Mouse (Mus musculus): ENCODE results near the gene Zfp706.

Zfp706 gene

GRCm38 (mm10) chr15:37007233-37007958 lies at the start of gene Zfp706:
Zfp706 (minus strand) TSS chr15:37007773.
- DNase-seq, result peak; percentile 99

DNA sequence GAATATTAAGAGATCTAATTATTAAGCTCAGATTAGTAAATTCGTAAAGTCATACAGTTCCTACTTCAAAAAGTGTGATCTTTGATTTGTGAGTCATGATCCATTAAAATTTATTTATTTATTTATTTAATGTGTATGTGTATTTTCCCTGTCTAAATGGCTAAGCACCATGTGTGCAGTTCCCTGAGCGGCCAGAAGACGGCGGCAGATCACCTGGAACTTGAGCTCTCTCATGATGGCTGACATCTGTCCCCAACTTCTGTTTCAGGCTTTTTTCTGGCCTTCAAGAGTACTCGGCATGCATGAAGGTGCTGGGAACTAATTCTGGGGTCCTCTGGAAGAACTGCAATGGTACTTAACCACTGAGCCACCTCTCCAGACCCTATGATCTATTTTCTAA lies 47.0 kb upstream of the Zfp706 start:
- DNase-seq, result no peak

- DNase-seq, result no peak
Measured at GRCm38 (mm10) chr15:37053085-37053762, 45.7 kb upstream of the Zfp706 start.

DNA sequence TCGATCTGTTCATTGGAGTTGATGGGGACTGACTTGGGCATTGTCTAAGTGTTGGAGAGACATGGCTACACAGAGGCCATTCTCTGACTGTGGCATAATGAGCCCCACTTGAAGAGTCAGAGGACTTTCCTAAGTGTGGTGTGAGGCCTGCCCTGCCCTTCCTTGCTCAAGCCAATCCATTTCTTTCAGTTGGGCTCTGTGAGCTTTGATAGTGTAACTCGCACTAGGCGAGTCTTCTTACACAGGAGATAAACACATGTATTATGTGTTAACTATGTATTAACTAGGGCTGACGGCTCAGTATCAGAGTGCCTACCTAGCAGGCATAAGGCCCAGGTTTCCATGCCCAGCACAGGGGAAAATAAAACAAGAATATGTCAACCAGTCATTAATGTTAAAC lies 39.8 kb upstream of the Zfp706 start:
- DNase-seq, result no peak

GRCm38 (mm10) chr15:37046586-37046985 lies 39.0 kb upstream of the Zfp706 start:
- DNase-seq, result peak; percentile 26 to 48

DNA sequence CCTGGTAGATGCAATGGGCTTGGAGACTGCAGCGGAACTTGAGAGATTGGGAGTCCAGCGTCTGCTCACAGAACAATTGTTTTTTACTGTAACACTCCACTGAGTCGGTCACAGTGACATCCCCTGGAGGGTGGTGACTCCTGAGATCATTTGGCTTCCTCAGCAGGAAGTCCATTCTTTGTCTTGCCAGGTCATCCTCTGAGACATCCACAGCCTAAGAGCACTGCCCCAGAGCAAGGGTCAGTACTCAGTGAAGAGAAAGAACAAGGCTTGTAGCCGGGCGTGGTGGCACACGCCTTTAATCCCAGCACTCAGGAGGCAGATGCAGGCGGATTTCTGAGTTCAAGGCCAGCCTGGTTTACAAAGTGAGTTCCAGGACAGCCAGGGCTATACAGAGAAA lies 38.6 kb upstream of the Zfp706 start:
- peak; percentile 35 to 69 for DNase-seq

DNA sequence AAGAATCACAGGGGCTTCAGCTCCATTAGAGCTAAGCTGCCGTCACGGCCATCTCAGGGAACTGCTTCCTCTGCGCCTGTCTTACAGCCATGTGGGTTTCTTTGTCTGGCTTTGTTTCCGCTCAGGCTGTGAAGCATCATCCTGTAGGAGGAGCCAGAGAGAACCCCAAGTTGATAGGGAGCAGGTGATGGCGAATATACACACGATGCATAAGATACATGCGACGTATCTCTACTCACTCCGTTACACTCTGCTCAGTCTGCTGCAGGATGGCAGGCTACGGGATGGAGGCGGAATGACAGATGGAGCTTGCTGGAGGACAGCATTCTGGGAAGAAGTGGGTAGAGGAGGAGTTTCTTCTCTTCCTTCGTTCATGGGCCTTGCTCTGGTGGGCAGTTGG lies 37.9 kb upstream of the Zfp706 start:
- no peak for DNase-seq

- no peak for DNase-seq
Measured at GRCm38 (mm10) chr15:37042559-37042958, 35.0 kb upstream of the Zfp706 start.

- peak; percentile 68 to 80 for DNase-seq
Measured at GRCm38 (mm10) chr15:37041214-37041613, 33.6 kb upstream of the Zfp706 start.

- DNase-seq, result no peak
Measured at GRCm38 (mm10) chr15:37038666-37039065, 31.1 kb upstream of the Zfp706 start.

DNA sequence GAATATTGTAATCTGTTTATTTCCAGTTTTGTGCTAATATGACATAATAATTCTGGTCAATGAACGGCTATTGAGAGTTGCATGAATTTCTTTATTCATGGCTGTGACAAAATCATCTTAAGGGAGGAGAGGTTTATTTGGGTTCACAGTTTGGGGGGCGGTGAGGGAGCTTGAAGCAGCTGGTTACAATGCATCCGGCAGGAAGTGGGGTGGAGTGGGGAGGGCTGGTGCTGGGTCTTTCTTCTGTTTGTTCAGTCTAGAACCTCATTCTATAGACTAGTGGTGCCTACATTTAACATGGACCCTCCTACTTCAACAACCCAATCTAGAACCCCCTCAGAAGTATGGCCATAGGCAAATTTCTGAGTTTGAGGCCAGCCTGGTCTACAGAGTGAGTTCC lies 30.1 kb upstream of the Zfp706 start:
- DNase-seq, result no peak

GRCm38 (mm10) chr15:37036481-37037156 lies 29.0 kb upstream of the Zfp706 start:
- DNase-seq, result peak in 1 of 2 experiments; percentile 46

GRCm38 (mm10) chr15:37034155-37034554 lies 26.6 kb upstream of the Zfp706 start:
- DNase-seq, result no peak

- no peak for DNase-seq
Measured at GRCm38 (mm10) chr15:37033431-37033830, 25.9 kb upstream of the Zfp706 start.

DNA sequence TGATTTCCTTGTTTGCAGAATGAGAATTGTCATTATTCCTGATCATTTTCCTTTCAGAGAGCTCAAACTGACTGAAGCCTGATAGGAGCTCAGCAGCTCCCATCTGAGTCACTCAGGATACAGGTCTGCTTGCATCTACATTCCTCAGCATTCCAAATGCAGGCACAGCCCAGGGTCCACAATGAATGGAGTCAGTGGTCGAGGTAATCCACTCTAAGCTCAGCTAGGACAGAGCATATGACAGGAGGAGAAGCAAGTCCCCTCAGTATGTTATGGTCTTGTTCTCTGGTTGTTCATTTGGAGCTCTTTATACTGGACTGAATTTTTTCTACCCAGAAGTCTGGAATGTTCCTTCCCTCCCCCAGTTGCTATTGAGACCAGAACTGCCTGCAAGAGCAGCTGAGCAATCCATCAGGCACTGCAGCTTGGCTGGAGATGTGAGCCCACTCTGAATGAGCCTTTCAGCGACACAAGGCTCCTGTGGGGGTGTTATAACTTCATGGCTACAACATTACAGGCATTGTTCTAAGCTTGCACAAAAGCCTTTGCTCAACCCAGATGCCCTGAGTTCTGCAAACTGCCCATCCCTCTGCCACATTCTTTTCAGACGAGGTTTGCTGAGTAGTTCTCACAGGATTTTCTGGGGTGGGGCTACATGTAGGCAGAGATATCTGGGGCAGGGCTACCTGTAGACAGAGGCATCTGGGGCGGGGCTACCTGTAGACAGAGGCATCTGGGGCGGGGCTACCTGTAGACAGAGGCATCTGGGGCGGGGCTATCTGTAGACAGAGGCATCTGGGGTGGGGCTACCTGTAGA lies 24.0 kb upstream of the Zfp706 start:
- no peak for DNase-seq

DNA sequence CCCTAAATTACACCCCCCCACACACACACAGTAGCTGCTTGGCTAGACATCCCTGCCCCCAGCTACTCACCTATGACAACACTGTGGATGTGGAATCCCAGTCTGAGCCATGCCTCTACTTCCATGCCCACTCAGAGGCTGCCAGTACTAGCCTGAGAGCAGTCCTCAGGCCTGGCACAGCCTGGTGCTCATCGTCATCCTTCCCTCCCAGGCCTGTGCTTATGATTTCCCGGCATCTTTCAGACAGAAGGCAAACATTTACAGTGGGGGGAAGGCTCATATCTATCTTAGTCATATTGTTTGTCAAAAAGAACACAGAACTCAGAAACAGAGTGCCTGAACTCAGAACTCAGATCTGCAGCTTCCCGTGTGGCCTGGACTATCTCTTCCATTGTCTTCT lies 23.4 kb upstream of the Zfp706 start:
- DNase-seq, result no peak

- DNase-seq, result no peak
Measured at GRCm38 (mm10) chr15:37027956-37028355, 20.4 kb upstream of the Zfp706 start.

DNA sequence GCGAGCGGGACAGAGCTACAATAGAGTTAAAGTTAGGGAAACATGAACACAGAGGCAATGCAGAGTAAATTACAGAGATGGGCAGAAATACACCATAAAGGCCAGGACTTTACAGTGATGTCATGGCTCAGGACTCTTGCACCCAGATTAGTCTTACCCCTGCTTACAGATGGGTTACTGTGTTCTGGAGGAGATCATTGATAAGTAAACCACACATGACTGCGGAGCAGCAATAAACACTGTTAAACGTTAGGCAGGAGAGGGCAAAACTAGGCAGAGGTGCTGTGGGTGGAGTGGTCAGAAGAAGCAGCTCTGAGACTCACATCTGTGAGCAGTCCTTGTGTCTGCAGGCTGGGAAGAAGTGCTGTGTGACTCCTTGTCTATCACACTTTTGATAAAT lies 18.9 kb upstream of the Zfp706 start:
- DNase-seq, result no peak

GRCm38 (mm10) chr15:37020581-37021245 lies 13.1 kb upstream of the Zfp706 start:
- DNase-seq, result no peak

- DNase-seq, result no peak
Measured at GRCm38 (mm10) chr15:37019434-37019833, 11.9 kb upstream of the Zfp706 start.

DNA sequence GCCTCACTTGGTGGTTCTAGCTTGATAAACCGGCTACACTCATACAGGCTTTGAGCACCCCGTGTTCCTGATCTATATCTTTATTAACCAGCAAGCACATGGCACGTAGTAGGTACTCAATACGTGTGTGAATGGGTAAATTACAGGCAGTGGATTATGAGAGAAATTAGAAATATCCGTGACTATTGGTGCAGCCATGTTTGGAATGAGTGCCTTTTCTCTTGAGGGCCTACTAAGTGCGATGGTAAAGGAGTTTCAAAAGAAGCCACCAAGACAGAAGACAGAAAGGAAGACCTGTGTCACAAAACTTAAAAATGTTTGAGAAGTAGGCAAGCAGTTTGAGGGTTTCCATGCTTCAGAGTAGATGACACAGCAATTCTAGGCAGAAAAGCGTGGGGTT lies 4.3 kb upstream of the Zfp706 start:
- DNase-seq, result no peak

- no peak for DNase-seq
Measured at GRCm38 (mm10) chr15:37011316-37011715, 3.7 kb upstream of the Zfp706 start.

- no peak for DNase-seq
Measured at GRCm38 (mm10) chr15:37008546-37008945, 973 bp upstream of the Zfp706 start.
